21 mouse cellular contexts compared by ENCODE assay signal in genomic region chr6:88606417-88606816, GRCm38 (mm10). TPM values are rescaled to one million over a fixed set of nuclear protein-coding genes. Genes with fewer than 3 reads are reported as not detected.
"Had no signal": no experiment of that assay in that cellular context is flagged by ENCODE, and none has a peak within 500 bp of the region (broad histone marks: within the 10 kb centered on the region; RNA-seq: fewer than 3 reads in every experiment).

No protein-coding gene starts in this region.

- H3K27ac ChIP-seq: kidney, embryonic 15.5 days; limb, embryonic 10.5 days; limb, embryonic 13.5 days; liver, embryonic 12.5 days; liver, embryonic 15.5 days; macrophage; midbrain, embryonic 13.5 days; stomach, postnatal 0 days had no signal

- ATAC-seq: liver, embryonic 12.5 days; midbrain, embryonic 13.5 days; midbrain, embryonic 16.5 days had no signal

- DNase-seq: kidney, adult 8-10 months; kidney, postnatal 10 days; kidney, postnatal 4 days; liver; lung, adult 2 months; lung, postnatal 14 days; right cerebral cortex, postnatal 4 days; thymus, adult 2 months; thymus, postnatal 14 days; thymus, postnatal 4 days had no signal

- H3K4me2 ChIP-seq: kidney, embryonic 15.5 days; limb, embryonic 13.5 days; liver, embryonic 12.5 days; liver, embryonic 15.5 days; midbrain, embryonic 13.5 days had no signal

- H3K9ac ChIP-seq: kidney, embryonic 15.5 days; limb, embryonic 13.5 days; liver, embryonic 12.5 days; liver, embryonic 15.5 days; midbrain, embryonic 13.5 days had no signal

- H3K9me3 ChIP-seq: kidney, embryonic 15.5 days; limb, embryonic 10.5 days; limb, embryonic 13.5 days; liver, embryonic 12.5 days; liver, embryonic 15.5 days; midbrain, embryonic 13.5 days had no signal

- H3K4me1 ChIP-seq: kidney, embryonic 15.5 days; limb, embryonic 13.5 days; liver, embryonic 12.5 days; liver, embryonic 15.5 days; midbrain, embryonic 13.5 days had no signal

- H3K36me3 ChIP-seq: kidney, embryonic 15.5 days; limb, embryonic 10.5 days; limb, embryonic 13.5 days; liver, embryonic 12.5 days; liver, embryonic 15.5 days; midbrain, embryonic 13.5 days had no signal

- H3K27me3 ChIP-seq: limb, embryonic 13.5 days; midbrain, embryonic 13.5 days had no signal

- H3K4me3 ChIP-seq: kidney, embryonic 15.5 days; limb, embryonic 10.5 days; limb, embryonic 13.5 days; liver, embryonic 12.5 days; liver, embryonic 15.5 days; midbrain, embryonic 13.5 days had no signal

RNA-seq across cellular contexts. Expression of gene Kbtbd12, which starts 31.3 kb away (rescaled TPM):
- polyA plus RNA-seq: midbrain, embryonic 13.5 days; neural tube, embryonic 11.5 days; stomach, embryonic 14.5 days had no signal
